Mouse (Mus musculus) olfactory bulb, adult 2 months (tissue): Measurements from ENCODE around the gene 3110082J24Rik.

ENCODE experiments used
- CTCF ChIP-seq: fragments of 200-500 bp; IDR thresholded peaks from 2 replicates; pipeline ENCODE4 v1.5.1; 2012; ENCODE audit warnings: low read depth, mild to moderate bottlenecking, low read length, moderate library complexity; ENCODE audit not compliant: insufficient read depth
- POLR2A ChIP-seq: fragments of 200-500 bp; IDR thresholded peaks from 2 replicates; pipeline ENCODE4 v1.6.1; 2012; ENCODE audit warnings: mild to moderate bottlenecking, low read depth, low read length, moderate library complexity; ENCODE audit not compliant: insufficient read depth

DNA sequence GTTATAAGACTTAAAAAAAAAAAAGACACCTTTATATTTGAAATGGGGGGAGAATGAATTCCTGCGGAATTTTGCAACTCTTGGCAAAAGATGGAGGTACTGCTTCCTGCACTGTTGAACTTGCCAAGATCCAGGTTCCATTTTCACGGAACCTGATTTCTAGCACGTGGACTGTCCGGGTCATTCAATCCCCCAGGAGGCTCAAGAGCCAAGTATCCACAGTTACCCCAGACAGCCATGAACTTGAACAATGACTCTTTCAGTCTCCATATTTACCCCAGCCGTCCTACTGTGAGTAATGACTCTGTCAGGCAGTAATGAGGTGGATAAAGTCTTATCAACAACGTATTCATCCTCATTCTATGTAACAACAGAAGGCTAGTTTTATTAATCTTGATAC lies 40.6 kb upstream of the 3110082J24Rik start:
- TF ChIP-seq POLR2A (no peak), CTCF (no peak)
